Mouse (Mus musculus): ENCODE results near the gene Mms22l. TPM values are rescaled to one million over a fixed set of nuclear protein-coding genes. Genes with fewer than 3 reads are reported as not detected.

The Mms22l gene
- polyA plus RNA-seq, 1 experiment, result 1.0 TPM

- Histone ChIP-seq H3K27me3 (ENCODE audit: control insufficient read depth, insufficient read depth, low read length) (no peaks in the 10 kb centered on the region), H3K4me3 (replicated peaks; ENCODE audit: insufficient read depth, low read depth, low read length) (no peak overlapping the region), H3K4me1 (ENCODE audit: control insufficient read depth, insufficient read depth, low read length) (no peaks in the 10 kb centered on the region), H3K27ac (ENCODE audit: insufficient read depth, low read length) (no peak overlapping the region)
- TF ChIP-seq POLR2A (IDR thresholded peaks at IDR 0.05; ENCODE audit: borderline replicate concordance, insufficient read depth, low read length) (no peak), CTCF (IDR thresholded peaks at IDR 0.05; ENCODE audit: borderline replicate concordance, insufficient read depth, low read depth, low read length) (no peak)
- no peak for DNase-seq
- 95% methylated on average over 6 of the region's 6 CpGs for WGBS
Measured at GRCm38 (mm10) chr4:24596942-24597611, 100.8 kb downstream of the Mms22l start.

DNA sequence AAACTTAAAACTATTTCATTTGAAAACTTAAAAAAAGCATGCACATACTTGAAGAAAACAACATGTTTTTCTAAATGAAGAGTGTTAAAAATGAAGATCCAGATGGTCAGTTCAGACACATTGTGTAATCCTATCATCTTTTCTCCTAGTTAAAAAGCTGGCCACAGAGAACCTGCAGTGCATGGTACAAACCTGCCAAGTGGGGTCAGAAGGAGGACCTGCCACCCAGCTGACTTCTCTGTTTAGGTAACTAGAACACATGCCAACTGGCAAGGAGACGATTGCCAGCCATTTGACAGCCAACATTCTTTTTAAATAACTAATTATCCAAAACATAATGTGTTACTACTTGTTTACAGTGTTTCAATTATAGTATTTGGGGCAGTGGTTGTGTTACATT, 102.4 kb downstream of the Mms22l start:
- no peaks in the 10 kb centered on the region for H3K4me1 ChIP-seq (ENCODE audit: control insufficient read depth, insufficient read depth, low read length)
- TF ChIP-seq CTCF (IDR thresholded peaks at IDR 0.05; ENCODE audit: borderline replicate concordance, insufficient read depth, low read depth, low read length) (no peak), POLR2A (IDR thresholded peaks at IDR 0.05; ENCODE audit: borderline replicate concordance, insufficient read depth, low read length) (no peak)
- no peak overlapping the region for H3K4me3 ChIP-seq (replicated peaks; ENCODE audit: insufficient read depth, low read depth, low read length)
- H3K27ac ChIP-seq (ENCODE audit: insufficient read depth, low read length), result no peak overlapping the region
- 11% methylated on average over 1 of the region's 1 CpGs for whole genome bisulfite sequencing
- peak in 1 of 2 experiments; percentile 19 for DNase-seq
- H3K27me3 ChIP-seq (ENCODE audit: control insufficient read depth, insufficient read depth, low read length), result no peaks in the 10 kb centered on the region

- TF ChIP-seq CTCF (IDR thresholded peaks at IDR 0.05; ENCODE audit: borderline replicate concordance, insufficient read depth, low read depth, low read length) (no peak), POLR2A (IDR thresholded peaks at IDR 0.05; ENCODE audit: borderline replicate concordance, insufficient read depth, low read length) (no peak)
Measured at GRCm38 (mm10) chr4:24601711-24602110, 105.5 kb downstream of the Mms22l start.

DNA sequence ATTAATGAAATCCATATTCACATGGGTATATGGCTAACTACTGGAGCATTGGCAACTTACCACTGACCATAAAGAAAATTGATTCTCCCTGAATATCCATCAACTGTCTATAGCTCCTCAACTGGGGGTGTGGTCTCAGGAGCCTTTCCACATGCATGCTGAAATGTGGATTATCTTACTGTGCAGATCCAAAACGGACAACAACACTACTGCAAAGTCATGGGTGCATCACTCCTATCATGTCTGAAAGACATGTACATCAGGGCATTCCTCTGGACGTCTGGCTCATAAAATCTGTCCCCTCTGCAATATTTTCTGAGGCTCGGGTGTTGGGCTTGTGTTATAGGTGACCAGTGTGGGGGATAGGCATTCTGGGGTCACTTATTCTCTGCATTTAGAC, 112.8 kb downstream of the Mms22l start:
- TF ChIP-seq POLR2A (IDR thresholded peaks at IDR 0.05; ENCODE audit: borderline replicate concordance, insufficient read depth, low read length) (no peak), CTCF (IDR thresholded peaks at IDR 0.05; ENCODE audit: borderline replicate concordance, insufficient read depth, low read depth, low read length) (no peak)
- Histone ChIP-seq H3K27me3 (ENCODE audit: control insufficient read depth, insufficient read depth, low read length) (no peaks in the 10 kb centered on the region), H3K27ac (ENCODE audit: insufficient read depth, low read length) (no peak overlapping the region), H3K4me1 (ENCODE audit: control insufficient read depth, insufficient read depth, low read length) (no peaks in the 10 kb centered on the region), H3K4me3 (replicated peaks; ENCODE audit: insufficient read depth, low read depth, low read length) (no peak overlapping the region)
- no peak for DNase-seq
- 88% methylated on average over 3 of the region's 3 CpGs for WGBS

More at GRCm38 (mm10) chr4:24601711-24602110, 105.5 kb downstream of the Mms22l start:
- Histone ChIP-seq H3K27ac (ENCODE audit: insufficient read depth, low read length) (no peak overlapping the region), H3K27me3 (ENCODE audit: control insufficient read depth, insufficient read depth, low read length) (no peaks in the 10 kb centered on the region), H3K4me3 (replicated peaks; ENCODE audit: insufficient read depth, low read depth, low read length) (no peak overlapping the region), H3K4me1 (ENCODE audit: control insufficient read depth, insufficient read depth, low read length) (no peaks in the 10 kb centered on the region)
- WGBS, result 95% methylated on average over 6 of the region's 6 CpGs
- DNase-seq, result no peak

DNA sequence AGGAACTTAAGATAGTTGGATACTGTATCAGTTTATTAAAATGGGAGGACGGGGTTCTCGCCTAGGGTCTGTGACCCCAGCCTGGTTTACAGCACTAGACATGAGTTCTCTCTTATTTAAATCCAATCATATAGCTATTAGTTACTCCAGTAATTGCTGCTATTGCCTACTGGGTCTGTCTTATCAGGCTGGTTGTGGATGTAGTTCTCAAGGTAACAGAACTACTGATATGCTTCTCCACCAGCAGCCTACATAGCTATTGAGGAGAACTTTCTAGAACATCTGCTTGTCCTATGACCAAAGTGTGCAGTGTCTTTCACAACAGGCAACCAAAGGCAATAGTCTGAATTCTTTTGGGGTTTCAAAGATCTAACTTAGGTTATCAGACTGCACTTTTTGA, 113.3 kb downstream of the Mms22l start:
- Histone ChIP-seq H3K4me3 (replicated peaks; ENCODE audit: insufficient read depth, low read depth, low read length) (no peak overlapping the region), H3K27ac (ENCODE audit: insufficient read depth, low read length) (no peak overlapping the region), H3K4me1 (ENCODE audit: control insufficient read depth, insufficient read depth, low read length) (no peaks in the 10 kb centered on the region), H3K27me3 (ENCODE audit: control insufficient read depth, insufficient read depth, low read length) (no peaks in the 10 kb centered on the region)
- TF ChIP-seq CTCF (IDR thresholded peaks at IDR 0.05; ENCODE audit: borderline replicate concordance, insufficient read depth, low read depth, low read length), result no peak
- no peak for DNase-seq
- WGBS, result 97% methylated on average over 2 of the region's 2 CpGs

DNA sequence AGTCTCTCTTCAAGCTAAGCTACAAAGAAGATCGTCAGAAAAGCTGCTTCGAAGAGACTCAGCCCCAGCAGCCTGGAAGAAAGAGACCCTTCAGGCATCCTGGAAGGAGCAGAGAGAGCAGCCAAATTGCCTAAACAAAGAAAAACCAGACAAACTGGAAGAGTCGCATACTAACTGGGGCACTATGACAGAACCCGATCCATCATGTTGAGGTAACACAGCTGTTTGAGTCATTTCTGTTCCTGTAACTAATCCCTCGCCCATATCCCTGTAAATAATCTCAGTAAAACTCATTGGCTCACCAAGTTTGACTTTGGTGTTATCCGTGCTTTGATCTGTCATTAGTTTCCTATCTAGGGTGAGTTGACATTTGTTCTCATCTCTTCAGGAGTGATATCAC, 123.8 kb downstream of the Mms22l start:
- no peaks in the 10 kb centered on the region for H3K27me3 ChIP-seq (ENCODE audit: control insufficient read depth, insufficient read depth, low read length)
- no peak for TF ChIP-seq POLR2A (IDR thresholded peaks at IDR 0.05; ENCODE audit: borderline replicate concordance, insufficient read depth, low read length)
- no peak for TF ChIP-seq CTCF (IDR thresholded peaks at IDR 0.05; ENCODE audit: borderline replicate concordance, insufficient read depth, low read depth, low read length)
- 89% methylated on average over 6 of the region's 6 CpGs for WGBS
- H3K4me3 ChIP-seq (replicated peaks; ENCODE audit: insufficient read depth, low read depth, low read length), result no peak overlapping the region
- no peak for DNase-seq
- peaks cover 5% of the 10 kb centered on the region; the same call in 1 of the 2 replicates for H3K4me1 ChIP-seq (ENCODE audit: control insufficient read depth, insufficient read depth, low read length)
- H3K27ac ChIP-seq (ENCODE audit: insufficient read depth, low read length), result no peak overlapping the region

GRCm38 (mm10) chr4:24620440-24620839, 124.2 kb downstream of the Mms22l start:
- Histone ChIP-seq H3K4me1 (ENCODE audit: control insufficient read depth, insufficient read depth, low read length) (peaks cover 5% of the 10 kb centered on the region; the same call in 1 of the 2 replicates), H3K27me3 (ENCODE audit: control insufficient read depth, insufficient read depth, low read length) (no peaks in the 10 kb centered on the region), H3K27ac (ENCODE audit: insufficient read depth, low read length) (no peak overlapping the region), H3K4me3 (replicated peaks; ENCODE audit: insufficient read depth, low read depth, low read length) (no peak overlapping the region)
- DNase-seq, result no peak
- no peak for TF ChIP-seq POLR2A (IDR thresholded peaks at IDR 0.05; ENCODE audit: borderline replicate concordance, insufficient read depth, low read length)
- TF ChIP-seq CTCF (IDR thresholded peaks at IDR 0.05; ENCODE audit: borderline replicate concordance, insufficient read depth, low read depth, low read length), result no peak
- 89% methylated on average over 5 of the region's 5 CpGs for WGBS

DNA sequence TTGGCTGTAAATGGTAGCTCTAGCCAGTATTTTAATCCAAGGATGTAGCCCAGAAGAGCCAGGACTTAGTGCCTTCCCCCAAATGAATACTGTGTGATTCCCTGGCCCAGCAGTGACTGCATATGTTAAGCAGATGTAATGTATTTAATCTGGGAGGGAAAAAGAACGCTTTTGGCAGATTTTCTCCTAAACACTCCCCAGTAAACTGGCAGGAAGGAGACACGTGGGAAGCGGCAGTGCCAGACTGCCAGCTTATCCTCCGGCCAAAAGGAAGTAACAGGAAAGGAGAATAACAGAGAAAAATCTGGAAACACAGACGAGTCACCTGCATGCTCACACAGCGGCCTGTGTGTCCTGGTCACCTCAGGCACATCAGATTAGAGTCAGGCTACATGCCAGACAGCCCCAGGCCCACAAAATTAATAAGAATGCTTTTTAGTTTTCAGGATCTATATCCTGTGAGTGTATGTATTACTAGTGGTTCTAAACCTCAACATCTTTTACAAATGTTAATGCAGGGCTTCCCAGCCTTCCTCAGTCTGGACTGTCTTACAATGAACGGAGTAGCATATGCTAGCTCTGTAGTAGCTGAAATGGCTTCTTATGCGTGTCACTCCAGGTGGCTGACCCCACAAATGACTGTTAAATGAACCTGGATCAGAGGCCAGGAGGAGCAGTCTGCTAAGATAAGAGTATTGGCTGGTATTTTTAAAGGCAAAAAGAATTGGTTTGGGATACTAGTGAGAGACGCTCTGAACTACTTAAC, 125.4 kb downstream of the Mms22l start:
- H3K4me3 ChIP-seq (replicated peaks; ENCODE audit: insufficient read depth, low read depth, low read length), result no peak overlapping the region
- peak; percentile 42 to 66 for DNase-seq
- 16% methylated on average over 9 of the region's 9 CpGs for WGBS
- H3K4me1 ChIP-seq (ENCODE audit: control insufficient read depth, insufficient read depth, low read length), result peaks cover 5% of the 10 kb centered on the region; the same call in 1 of the 2 replicates
- TF ChIP-seq POLR2A (IDR thresholded peaks at IDR 0.05; ENCODE audit: borderline replicate concordance, insufficient read depth, low read length), result no peak
- TF ChIP-seq CTCF (IDR thresholded peaks at IDR 0.05; ENCODE audit: borderline replicate concordance, insufficient read depth, low read depth, low read length), result no peak
- H3K27me3 ChIP-seq (ENCODE audit: control insufficient read depth, insufficient read depth, low read length), result no peaks in the 10 kb centered on the region
- H3K27ac ChIP-seq (ENCODE audit: insufficient read depth, low read length), result no peak overlapping the region
